Mouse (Mus musculus) monocyte, adult 5-6 weeks (primary cell): ENCODE measurements around the gene Olfr463. TPM values are rescaled to one million over a fixed set of nuclear protein-coding genes. Genes with fewer than 3 reads are reported as not detected.
"Not testable (repeated sequence)": the region's sequence is repeated elsewhere in the genome, so short reads cannot be mapped to it uniquely, and the experiment has no call there.

ENCODE experiments used
- ATAC-seq: fragments of 153-309, 156-312 bp; replicated peaks from 2 replicates; pipeline ENCODE4 v1.8.0; 2017; ENCODE audit warnings: mild to moderate bottlenecking; ENCODE audit not compliant: low TSS enrichment, insufficient number of reproducible peaks, severe bottlenecking, poor library complexity, low FRiP score
- total RNA-seq: library from RNA; stranded (forward); fragments of 200-1000, 200-491, 200-594 nt; gene quantifications from 3 replicates; pipeline ENCODE4 v1.2.3, GENCODE M21; 2017

Gene Olfr463
- not detected in 3 replicates for total RNA-seq

DNA sequence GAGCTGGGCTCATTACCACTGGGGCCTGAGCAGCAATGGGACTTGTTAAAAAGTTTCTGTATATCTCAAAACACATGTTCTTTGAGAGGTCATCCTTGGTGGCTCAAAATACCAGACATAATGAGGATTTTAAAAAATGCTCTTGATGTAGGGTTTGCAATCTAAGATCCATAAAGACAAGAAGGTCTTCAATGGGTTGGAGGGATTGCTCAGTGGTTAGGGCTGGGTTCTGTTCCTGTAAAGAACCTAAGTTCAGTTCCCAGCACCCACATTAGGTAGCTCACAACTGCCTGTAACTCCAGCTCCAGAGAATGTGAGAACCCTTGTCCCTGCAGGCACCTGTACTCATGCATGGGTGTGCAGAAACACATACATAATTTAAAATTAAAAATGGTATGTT is at the start of gene Olfr463:
Gene Olfr463 (minus strand): TSS at position 101 of the 400 bp plus-strand sequence.
- no peak for ATAC-seq

DNA sequence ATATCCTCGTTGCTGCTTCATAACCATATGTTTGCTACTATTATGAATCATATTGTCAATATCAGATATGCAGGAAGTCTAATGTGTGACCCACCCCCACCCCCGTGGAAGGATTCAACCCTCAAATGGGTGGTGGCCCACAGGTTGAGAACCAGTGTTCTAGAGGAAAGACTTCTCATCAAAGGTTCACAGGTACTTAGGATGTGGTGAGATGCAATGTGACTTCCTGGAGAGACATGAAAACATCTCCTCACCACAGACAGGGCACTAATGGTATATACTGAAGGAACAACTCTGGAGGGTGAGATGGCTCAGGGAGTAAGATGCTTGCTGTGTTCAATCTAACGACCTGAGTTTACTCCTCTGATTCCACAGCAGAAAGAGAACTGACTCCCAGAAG is 38.3 kb upstream of the Olfr463 start:
- no peak for ATAC-seq

DNA sequence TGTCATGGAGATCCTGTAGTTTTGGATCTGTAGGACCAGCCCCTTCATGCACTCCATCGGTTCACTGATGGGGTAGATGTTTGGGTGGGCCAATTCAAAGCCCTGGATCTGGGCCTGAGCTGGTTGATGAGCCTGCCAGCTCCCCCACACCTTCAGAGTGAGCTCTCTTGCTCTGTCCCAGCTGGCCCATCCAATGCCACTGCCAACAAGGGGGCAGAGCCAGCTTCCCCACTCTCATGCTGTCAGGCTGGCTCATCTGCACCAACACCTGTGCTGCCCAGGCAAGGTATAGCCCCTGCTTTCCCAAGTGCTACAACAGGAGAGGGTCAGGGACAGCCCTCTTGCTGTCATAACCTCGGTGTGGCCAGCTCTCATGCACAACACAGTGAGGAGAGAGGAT is 36.5 kb upstream of the Olfr463 start:
- ATAC-seq: no peak

DNA sequence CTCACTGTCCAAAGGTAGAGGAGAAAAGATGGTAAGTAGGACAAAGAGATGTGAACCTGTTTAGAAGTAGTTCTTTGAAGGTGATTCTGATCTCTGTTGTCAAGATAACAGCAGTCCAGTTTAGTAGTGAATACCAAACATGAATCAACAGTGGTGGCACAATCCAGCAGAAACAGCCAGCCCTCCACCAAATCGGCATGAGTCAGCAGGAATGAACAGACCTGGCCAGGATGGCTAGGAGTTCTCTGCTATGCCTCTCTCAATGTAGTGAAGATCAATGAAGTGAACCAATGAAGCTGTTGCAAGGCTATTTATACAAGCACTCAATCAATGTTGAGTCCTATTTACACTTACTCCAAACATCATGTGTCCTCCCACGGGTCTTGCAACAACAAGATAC is 33.2 kb upstream of the Olfr463 start:
- no peak for ATAC-seq

DNA sequence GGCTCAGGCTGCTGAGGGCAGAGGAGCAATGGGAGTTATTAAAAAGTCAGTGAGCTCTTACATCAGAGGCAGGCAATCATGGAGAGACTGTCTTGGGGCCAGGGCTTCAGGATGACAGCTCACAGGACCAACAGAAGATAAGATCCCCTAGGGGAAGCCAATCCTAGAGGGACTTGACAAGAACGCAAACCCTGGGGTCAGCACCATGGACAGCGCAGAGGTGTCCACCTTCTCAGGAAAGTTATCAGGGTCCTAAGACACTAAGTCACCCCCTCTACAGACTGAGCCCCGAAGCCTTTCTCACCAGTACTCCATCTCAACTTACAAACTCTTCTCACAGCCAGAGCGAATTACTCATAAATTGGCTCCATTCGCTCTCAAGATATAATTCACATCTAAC is 23.8 kb upstream of the Olfr463 start, which contains the start of gene Olfr464:
Gene Olfr464 (minus strand): TSS at position 2 of the 400 bp plus-strand sequence.
- no peak for ATAC-seq

DNA sequence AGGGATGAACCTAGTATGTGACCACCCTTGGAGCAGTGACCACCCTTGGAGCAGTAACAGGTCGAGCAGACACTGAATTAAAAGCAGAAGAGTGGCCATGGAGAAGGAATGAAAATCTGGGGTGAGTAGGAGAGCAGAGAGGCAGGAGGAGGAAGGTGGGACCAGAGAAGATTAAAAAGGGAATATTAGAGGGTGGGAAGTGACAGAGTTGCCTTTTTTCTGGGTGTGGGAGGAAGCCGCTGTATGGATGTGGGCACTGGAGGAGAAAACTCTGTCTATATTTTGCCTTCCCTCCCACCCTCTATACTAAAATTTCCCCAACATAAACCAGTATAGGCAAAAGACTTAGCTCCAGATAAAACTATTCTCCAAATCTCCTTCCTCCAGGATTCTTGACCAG is 23.1 kb upstream of the Olfr463 start:
- ATAC-seq: no peak

DNA sequence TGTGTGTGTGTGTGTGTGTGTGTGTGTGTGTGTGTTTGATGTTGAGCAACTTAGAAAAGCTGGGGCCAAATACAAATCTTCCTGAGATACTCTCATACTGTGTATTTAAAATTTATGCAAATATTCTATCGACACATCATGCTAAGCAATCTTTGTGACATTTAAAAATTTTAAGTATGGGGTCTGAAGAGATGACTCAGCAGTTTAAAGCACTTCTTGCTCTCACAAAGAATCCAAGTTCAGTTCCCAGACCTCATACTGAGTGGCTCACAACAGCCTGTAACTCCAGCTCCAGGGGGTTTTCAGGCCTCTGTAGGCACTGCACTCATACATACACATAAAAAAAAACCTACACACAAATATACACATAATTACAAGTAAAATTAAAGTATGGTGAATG is 18.8 kb upstream of the Olfr463 start:
- no peak for ATAC-seq

DNA sequence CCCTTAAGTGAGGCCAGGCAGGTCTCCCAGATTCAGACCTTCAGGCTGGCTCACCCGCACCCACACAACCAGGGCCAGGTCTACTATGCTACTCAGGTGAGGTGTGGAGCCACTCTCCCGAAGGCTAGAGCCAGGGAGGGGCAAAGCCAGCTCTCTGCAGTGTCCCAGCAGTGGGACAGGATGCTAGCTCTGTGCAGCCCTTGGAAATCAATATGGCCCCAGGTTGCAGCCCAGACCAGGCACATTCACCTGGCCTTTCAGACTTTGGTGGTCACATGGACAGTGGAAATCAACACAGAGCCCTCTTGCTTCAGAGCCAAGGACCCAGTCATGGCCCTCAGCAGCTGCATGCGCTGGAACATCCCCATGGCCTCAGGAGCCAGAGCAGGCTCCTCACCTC is 7.1 kb upstream of the Olfr463 start:
- no peak for ATAC-seq

DNA sequence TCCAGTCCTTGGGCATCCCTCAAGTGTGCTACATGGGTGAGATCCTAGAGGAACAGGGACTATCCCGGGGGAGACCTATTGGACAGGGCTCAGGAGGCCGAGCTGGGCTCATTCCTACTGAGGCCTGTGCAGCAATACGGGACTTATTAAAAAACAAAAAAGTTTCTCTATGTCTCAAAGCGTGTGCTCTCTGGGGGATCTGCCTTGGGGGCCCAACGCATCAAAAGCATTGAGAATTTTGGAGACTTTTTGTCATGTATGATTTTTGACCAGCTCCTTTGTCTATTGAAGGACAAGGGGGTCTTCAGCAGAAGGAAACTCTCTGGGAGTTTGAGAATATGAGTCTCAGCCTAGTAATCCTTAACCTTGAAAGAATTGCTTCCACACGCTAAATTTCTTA is 5.0 kb downstream of the Olfr463 start, which contains the start of gene Olfr462:
Gene Olfr462 (minus strand): TSS at position 101 of the 400 bp plus-strand sequence.
- ATAC-seq: no peak

DNA sequence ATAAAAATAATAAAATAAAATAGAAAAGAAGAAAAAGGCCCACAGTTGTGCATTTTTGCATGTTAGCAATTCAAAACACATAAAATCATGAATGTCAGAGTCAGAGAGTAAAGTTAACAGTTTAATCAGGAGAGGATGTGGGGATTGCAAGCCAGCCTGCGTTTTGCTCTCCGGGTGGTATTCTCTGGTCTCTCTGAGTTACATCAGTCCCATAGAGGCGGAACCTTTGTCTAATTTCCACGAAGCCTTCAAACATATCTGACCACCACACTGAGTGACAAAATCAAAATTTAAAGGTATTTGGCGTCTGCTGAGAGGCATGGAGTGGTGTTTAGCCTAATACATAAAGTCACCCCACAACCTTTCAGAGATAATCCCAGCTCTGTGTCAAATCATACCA is 12.3 kb downstream of the Olfr463 start:
- ATAC-seq: no peak

DNA sequence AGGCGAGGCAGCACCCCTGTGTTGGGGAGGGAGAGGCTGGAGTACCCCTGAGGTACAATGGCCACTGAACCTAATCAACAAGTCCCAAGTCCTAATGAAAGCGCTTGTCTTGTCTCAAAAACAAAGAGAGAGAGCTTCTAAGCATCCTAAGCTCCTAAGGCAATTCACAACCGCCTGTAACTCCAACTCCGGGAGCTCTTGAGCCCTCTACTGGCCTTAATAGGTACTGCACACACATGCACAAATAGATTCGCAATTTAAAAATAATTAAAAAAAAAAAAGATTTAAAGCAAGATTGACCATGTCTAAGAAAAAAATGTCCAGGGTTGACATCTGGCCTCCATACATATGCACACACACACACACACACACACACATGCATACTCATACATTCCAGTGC is 13.7 kb downstream of the Olfr463 start:
- ATAC-seq: no peak

DNA sequence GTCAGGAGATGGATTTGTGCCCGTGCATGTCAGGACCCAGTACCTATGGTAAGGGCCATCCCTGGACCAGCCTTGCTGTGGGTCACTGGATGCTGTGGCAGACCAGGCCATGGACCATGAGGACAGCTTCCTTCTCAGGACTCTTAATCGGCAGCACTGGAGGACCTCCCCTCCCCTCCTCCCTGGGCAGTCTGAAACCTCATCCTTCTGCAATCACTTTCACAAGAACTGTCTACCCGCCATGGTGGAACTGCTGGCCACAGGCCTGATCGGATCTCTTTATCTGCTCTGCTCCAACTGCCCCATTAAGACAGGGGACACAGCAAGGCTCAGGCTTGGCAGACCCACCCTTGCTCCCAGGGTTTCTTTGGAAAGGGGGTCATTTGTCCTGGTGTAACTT is 15.5 kb downstream of the Olfr463 start:
- ATAC-seq: 0 out of 2 replicates have a peak, but pooled peaks have one; percentile 27

DNA sequence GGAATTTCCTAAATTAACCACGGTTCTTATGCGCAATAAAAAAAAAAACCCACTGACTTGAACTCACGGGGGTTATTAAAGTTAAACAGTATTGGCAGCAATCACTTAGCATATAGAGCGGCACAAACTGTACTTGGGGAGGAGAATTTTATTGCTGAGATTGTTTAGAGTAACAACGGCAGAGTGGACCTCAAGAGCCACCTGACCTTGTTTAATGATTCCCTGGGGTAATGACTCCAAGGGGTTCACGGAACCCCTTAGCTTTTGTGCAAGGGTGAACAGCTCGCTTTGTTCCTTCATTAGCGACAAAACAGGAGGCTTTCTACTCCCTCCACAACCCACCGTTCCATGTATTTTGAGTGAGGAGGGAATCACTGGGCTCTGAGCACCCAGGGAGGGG is 17.4 kb downstream of the Olfr463 start:
- no peak for ATAC-seq

DNA sequence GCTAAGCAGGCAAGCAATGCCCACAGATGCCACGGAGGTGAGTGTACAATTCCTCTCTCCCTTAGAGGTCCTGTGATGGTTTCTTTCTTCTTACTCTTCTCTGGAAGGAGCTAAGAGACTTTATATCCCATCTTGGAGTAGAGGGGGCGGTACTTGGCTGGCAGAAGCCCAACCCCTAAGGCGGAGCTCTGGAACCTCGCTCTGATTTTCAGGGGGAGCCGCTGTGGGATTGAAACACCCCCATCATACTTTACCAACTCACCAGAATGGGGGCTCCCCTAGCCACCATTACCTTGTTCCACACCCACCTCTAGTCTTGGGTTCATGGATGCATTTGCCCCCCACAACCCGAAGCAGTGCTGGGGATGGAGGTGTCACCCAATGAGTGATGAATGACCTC is 21.8 kb downstream of the Olfr463 start, which contains the start of gene Epx:
Gene Epx (minus strand): TSS at position 101 of the 400 bp plus-strand sequence.
- no peak for ATAC-seq

DNA sequence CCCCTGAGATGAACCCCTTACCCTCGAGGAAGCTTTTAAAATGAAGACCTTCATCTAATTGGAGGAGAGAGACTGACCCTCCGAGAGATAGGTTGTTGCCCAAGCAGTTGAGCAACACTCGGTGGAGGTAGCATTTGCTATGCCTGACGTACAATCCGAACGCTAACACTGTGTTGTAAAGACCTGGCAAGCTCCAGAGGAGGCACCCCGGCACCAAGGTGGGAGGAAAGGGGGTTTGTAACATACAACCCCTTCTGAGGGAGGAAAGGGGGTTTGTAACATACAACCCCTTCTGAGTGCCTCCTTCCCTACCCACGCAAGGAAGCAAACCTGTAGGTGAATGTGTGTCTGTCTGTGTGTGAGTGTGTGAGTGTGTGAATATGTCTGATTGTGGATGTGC is 25.4 kb downstream of the Olfr463 start:
- no peak for ATAC-seq

DNA sequence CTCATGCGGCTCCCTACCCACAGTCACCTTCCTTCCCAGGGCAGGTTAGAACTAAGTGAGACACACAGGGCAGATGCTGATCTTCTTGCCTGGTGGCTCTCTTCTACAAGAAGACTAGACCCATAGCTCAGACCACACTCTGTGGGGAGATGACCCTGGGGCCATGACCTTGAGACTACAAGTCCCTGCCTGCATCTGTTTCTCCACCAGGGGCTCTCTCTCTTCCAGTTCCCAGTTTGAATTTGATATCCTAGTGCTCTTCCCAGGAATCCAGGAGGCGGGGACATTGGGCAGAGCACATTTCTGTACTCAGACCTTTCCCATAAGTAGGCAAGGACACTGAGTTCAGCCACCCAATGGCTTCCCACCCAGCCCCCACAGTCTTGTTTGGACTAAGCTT is 27.1 kb downstream of the Olfr463 start:
- ATAC-seq: no peak

DNA sequence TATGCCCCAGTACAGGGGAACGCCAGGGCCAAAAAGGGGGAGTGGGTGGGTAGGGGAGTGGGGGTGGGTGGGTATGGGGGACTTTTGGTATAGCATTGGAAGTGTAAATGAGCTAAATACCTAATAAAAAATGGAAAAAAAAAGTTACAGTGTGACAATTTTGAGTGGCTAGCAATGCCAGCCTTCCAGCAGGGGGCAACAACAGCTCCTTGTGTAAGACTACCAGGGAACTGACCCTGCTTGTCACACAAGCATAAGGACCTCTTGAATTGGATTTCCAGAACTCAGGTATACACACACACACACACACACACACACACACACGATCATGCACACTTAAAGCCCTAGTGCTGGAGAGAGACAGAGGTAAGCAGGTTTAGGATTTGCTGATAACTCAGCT is 30.3 kb downstream of the Olfr463 start:
- not testable (repeated sequence) for ATAC-seq

DNA sequence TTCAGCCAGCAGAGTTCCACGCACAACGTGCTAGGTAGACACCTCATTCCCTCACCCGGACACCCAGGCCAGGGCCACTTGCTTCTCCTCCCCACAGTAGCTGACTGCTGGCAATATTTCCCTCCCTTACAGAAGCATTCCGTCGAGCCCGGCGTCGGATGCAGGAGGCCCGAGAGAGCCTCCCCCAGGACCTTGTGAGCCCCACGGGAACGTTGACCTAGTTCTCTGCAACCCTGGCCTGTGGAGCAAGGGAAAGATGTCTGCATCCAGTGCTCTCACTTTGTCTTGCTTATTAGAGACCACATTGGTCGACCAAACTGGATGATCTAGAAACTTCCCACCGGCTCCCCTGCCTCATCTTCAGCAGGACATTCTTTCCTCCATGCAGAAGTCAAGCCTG is 34.4 kb downstream of the Olfr463 start:
- no peak for ATAC-seq

DNA sequence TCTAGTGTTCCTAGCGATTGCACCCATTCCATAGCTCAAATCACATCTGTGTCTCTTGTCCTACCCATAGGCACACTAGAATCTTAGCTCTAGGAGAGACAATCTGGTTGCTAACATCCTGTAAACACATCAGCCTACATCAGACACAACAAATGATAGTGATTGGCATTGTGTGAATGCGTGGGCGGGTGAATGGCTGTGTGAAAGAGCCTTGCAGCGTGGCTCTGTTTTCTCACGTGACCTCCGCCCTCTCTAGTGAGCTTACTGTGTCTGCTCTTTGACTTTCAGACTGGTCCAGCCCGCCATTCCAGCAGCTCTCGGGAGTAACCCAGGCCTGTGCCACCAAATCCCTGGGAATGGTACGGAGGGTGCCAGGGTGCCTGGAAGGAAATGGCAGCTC is 36.8 kb downstream of the Olfr463 start:
- no peak for ATAC-seq

DNA sequence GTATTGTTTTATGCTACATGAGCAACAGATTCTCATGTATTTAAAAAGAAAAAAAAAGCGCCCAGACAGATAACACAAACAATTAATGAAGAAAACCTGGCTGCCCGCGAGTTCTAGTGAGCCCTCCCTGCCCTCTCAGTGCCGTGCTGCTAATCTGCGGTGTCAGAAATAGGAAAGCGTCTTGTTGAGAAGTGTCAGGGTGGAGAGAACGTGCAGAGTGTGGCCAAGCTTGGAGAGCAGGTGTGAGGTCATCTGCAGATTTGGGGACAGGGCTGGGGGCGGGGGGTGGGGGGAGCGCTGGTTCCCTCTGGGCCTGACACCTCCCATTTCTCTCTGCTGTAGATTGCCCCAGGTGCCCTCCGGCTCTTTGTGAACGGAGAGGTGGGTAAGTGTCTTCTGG is 37.9 kb downstream of the Olfr463 start:
- ATAC-seq: no peak

DNA sequence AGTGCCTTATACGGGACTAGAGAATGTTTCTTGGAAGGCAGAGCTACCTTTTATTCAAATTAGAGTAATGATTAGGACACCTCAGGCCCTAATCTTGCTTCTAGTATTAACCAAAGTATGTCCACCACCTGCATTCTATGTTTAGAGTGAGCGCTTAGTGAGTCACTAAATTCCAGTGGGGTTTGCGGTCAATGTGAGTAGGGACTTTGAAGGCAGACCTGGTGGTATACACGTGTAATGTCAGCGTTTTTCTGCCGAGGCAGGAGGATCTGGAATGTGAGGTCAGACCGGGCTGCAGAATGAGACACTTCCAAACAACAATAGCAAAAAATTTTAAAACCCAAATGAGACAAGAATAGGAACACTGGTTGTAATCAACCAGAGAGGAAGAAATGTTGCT is 42.6 kb downstream of the Olfr463 start:
- ATAC-seq: no peak
